Mouse (Mus musculus): Measurements from ENCODE around the gene Cd80. TPM values are rescaled to one million over a fixed set of nuclear protein-coding genes. Genes with fewer than 3 reads are reported as not detected.

The Cd80 gene
- polyA plus RNA-seq, 1 experiment from 2014 or later, result 0.25 TPM

GRCm38 (mm10) chr16:38453952-38454351 is 1.4 kb upstream of the Cd80 start:
- H3K27ac ChIP-seq (ENCODE audit: low read depth, low read length), result no peak overlapping the region
- no peak overlapping the region for H3K4me3 ChIP-seq (ENCODE audit: low read depth, low read length)
- DNase-seq (ENCODE audit: low spot score) (no peak), ATAC-seq (no peak)
- H3K9ac ChIP-seq (ENCODE audit: low read length), result no peak overlapping the region
- no peaks in the 10 kb centered on the region for H3K27me3 ChIP-seq (replicated peaks; ENCODE audit: control insufficient read depth, insufficient read depth, low read length)
- 92% methylated on average over 4 of the region's 4 CpGs for WGBS
- H3K4me2 ChIP-seq (ENCODE audit: low read length), result no peak overlapping the region
- H3K9me3 ChIP-seq (replicated peaks; ENCODE audit: control insufficient read depth, low read length), result no peaks in the 10 kb centered on the region
- H3K36me3 ChIP-seq (ENCODE audit: control insufficient read depth, insufficient read depth, low read length), result peaks cover 14% of the 10 kb centered on the region
- H3K4me1 ChIP-seq (ENCODE audit: control insufficient read depth, insufficient read depth, low read length), result peaks cover 4% of the 10 kb centered on the region

GRCm38 (mm10) chr16:38454533-38455254 is 667 bp upstream of the Cd80 start:
- no peak overlapping the region for H3K4me3 ChIP-seq (ENCODE audit: low read depth, low read length)

GRCm38 (mm10) chr16:38456812-38457567 is 1.6 kb downstream of the Cd80 start:
- 66% methylated on average over 11 of the region's 11 CpGs for WGBS
- no peaks in the 10 kb centered on the region for H3K36me3 ChIP-seq (ENCODE audit: control insufficient read depth, insufficient read depth, low read length)
- no peak for DNase-seq (ENCODE audit: low spot score)
- H3K9ac ChIP-seq (ENCODE audit: low read length), result no peak overlapping the region
- no peak for ATAC-seq
- H3K4me3 ChIP-seq (ENCODE audit: low read depth, low read length), result no peak overlapping the region
- H3K4me1 ChIP-seq (ENCODE audit: control insufficient read depth, insufficient read depth, low read length), result no peaks in the 10 kb centered on the region
- no peaks in the 10 kb centered on the region for H3K27me3 ChIP-seq (replicated peaks; ENCODE audit: control insufficient read depth, insufficient read depth, low read length)
- H3K27ac ChIP-seq (ENCODE audit: low read depth, low read length), result no peak overlapping the region
- H3K4me2 ChIP-seq (ENCODE audit: low read length), result no peak overlapping the region
- H3K9me3 ChIP-seq (replicated peaks; ENCODE audit: control insufficient read depth, low read length), result no peaks in the 10 kb centered on the region

More at GRCm38 (mm10) chr16:38454533-38455254, 667 bp upstream of the Cd80 start:
- Histone ChIP-seq H3K27me3 (replicated peaks; ENCODE audit: control insufficient read depth, insufficient read depth, low read length) (no peaks in the 10 kb centered on the region), H3K4me2 (ENCODE audit: low read length) (no peak overlapping the region), H3K27ac (ENCODE audit: low read depth, low read length) (no peak overlapping the region), H3K36me3 (ENCODE audit: control insufficient read depth, insufficient read depth, low read length) (peaks cover 9% of the 10 kb centered on the region), H3K4me1 (ENCODE audit: control insufficient read depth, insufficient read depth, low read length) (peaks cover 4% of the 10 kb centered on the region), H3K9me3 (replicated peaks; ENCODE audit: control insufficient read depth, low read length) (no peaks in the 10 kb centered on the region), H3K9ac (ENCODE audit: low read length) (no peak overlapping the region)
- ATAC-seq (no peak), DNase-seq (ENCODE audit: low spot score) (no peak)
- 78% methylated on average over 11 of the region's 11 CpGs for WGBS

- H3K4me3 ChIP-seq (ENCODE audit: low read depth, low read length), result no peak overlapping the region
- H3K4me1 ChIP-seq (ENCODE audit: control insufficient read depth, insufficient read depth, low read length), result no peaks in the 10 kb centered on the region
- H3K9ac ChIP-seq (ENCODE audit: low read length), result no peak overlapping the region
- no peaks in the 10 kb centered on the region for H3K36me3 ChIP-seq (ENCODE audit: control insufficient read depth, insufficient read depth, low read length)
- ATAC-seq, result no peak
- H3K4me2 ChIP-seq (ENCODE audit: low read length), result no peak overlapping the region
- 73% methylated on average over 6 of the region's 6 CpGs for WGBS
- DNase-seq (ENCODE audit: low spot score), result no peak
- H3K9me3 ChIP-seq (replicated peaks; ENCODE audit: control insufficient read depth, low read length), result no peaks in the 10 kb centered on the region
- H3K27me3 ChIP-seq (replicated peaks; ENCODE audit: control insufficient read depth, insufficient read depth, low read length), result no peaks in the 10 kb centered on the region
- H3K27ac ChIP-seq (ENCODE audit: low read depth, low read length), result no peak overlapping the region
These were observed 3.4 kb downstream of the Cd80 start for GRCm38 (mm10) chr16:38458600-38459280.

- Histone ChIP-seq H3K36me3 (ENCODE audit: control insufficient read depth, insufficient read depth, low read length) (no peaks in the 10 kb centered on the region), H3K9me3 (replicated peaks; ENCODE audit: control insufficient read depth, low read length) (no peaks in the 10 kb centered on the region), H3K4me1 (ENCODE audit: control insufficient read depth, insufficient read depth, low read length) (no peaks in the 10 kb centered on the region), H3K9ac (ENCODE audit: low read length) (no peak overlapping the region), H3K27me3 (replicated peaks; ENCODE audit: control insufficient read depth, insufficient read depth, low read length) (no peaks in the 10 kb centered on the region), H3K27ac (ENCODE audit: low read depth, low read length) (no peak overlapping the region), H3K4me3 (ENCODE audit: low read depth, low read length) (no peak overlapping the region), H3K4me2 (ENCODE audit: low read length) (no peak overlapping the region)
- DNase-seq (ENCODE audit: low spot score) (no peak), ATAC-seq (no peak)
- WGBS, result 95% methylated on average over 4 of the region's 4 CpGs
These were observed 4.6 kb downstream of the Cd80 start for GRCm38 (mm10) chr16:38459990-38460389.

- H3K36me3 ChIP-seq (ENCODE audit: control insufficient read depth, insufficient read depth, low read length), result no peaks in the 10 kb centered on the region
- 83% methylated on average over 8 of the region's 8 CpGs for WGBS
These were observed 6.4 kb downstream of the Cd80 start for GRCm38 (mm10) chr16:38461749-38462148.

GRCm38 (mm10) chr16:38462161-38462560 is 6.8 kb downstream of the Cd80 start:
- Histone ChIP-seq H3K4me1 (ENCODE audit: control insufficient read depth, insufficient read depth, low read length) (no peaks in the 10 kb centered on the region), H3K27me3 (replicated peaks; ENCODE audit: control insufficient read depth, insufficient read depth, low read length) (no peaks in the 10 kb centered on the region), H3K9ac (ENCODE audit: low read length) (no peak overlapping the region), H3K4me2 (ENCODE audit: low read length) (no peak overlapping the region), H3K27ac (ENCODE audit: low read depth, low read length) (no peak overlapping the region), H3K36me3 (ENCODE audit: control insufficient read depth, insufficient read depth, low read length) (no peaks in the 10 kb centered on the region), H3K4me3 (ENCODE audit: low read depth, low read length) (no peak overlapping the region), H3K9me3 (replicated peaks; ENCODE audit: control insufficient read depth, low read length) (no peaks in the 10 kb centered on the region)
- ATAC-seq (no peak), DNase-seq (ENCODE audit: low spot score) (no peak)
- 88% methylated on average over 7 of the region's 7 CpGs for WGBS

More at GRCm38 (mm10) chr16:38461749-38462148, 6.4 kb downstream of the Cd80 start:
- no peak for DNase-seq (ENCODE audit: low spot score)
- Histone ChIP-seq H3K4me1 (ENCODE audit: control insufficient read depth, insufficient read depth, low read length) (no peaks in the 10 kb centered on the region), H3K4me2 (ENCODE audit: low read length) (no peak overlapping the region), H3K27me3 (replicated peaks; ENCODE audit: control insufficient read depth, insufficient read depth, low read length) (no peaks in the 10 kb centered on the region), H3K4me3 (ENCODE audit: low read depth, low read length) (no peak overlapping the region), H3K9ac (ENCODE audit: low read length) (no peak overlapping the region), H3K9me3 (replicated peaks; ENCODE audit: control insufficient read depth, low read length) (no peaks in the 10 kb centered on the region), H3K27ac (ENCODE audit: low read depth, low read length) (no peak overlapping the region)
- no peak for ATAC-seq

- no peaks in the 10 kb centered on the region for H3K4me1 ChIP-seq (ENCODE audit: control insufficient read depth, insufficient read depth, low read length)
- no peak overlapping the region for H3K4me3 ChIP-seq (ENCODE audit: low read depth, low read length)
- H3K36me3 ChIP-seq (ENCODE audit: control insufficient read depth, insufficient read depth, low read length), result no peaks in the 10 kb centered on the region
- no peak overlapping the region for H3K9ac ChIP-seq (ENCODE audit: low read length)
- ATAC-seq, result no peak
- no peaks in the 10 kb centered on the region for H3K9me3 ChIP-seq (replicated peaks; ENCODE audit: control insufficient read depth, low read length)
- no peak for DNase-seq (ENCODE audit: low spot score)
- WGBS, result 91% methylated on average over 5 of the region's 5 CpGs
- no peaks in the 10 kb centered on the region for H3K27me3 ChIP-seq (replicated peaks; ENCODE audit: control insufficient read depth, insufficient read depth, low read length)
- no peak overlapping the region for H3K27ac ChIP-seq (ENCODE audit: low read depth, low read length)
- H3K4me2 ChIP-seq (ENCODE audit: low read length), result no peak overlapping the region
These were observed 7.9 kb downstream of the Cd80 start for GRCm38 (mm10) chr16:38463305-38463704.

Measured in forebrain, embryonic 14.5 days (tissue).